Mouse (Mus musculus): Measurements from ENCODE around the gene Mthfr. TPM values are rescaled to one million over a fixed set of nuclear protein-coding genes. Genes with fewer than 3 reads are reported as not detected.

Mthfr gene
- total RNA-seq, 2 experiments from 2014 or later, result 13.1 to 14.7 TPM

- intact Hi-C loops (cut with DNase I), result no loop called here
- DNase-seq, result peak; percentile 45 to 56
These were observed 21.5 kb downstream of the Mthfr start for GRCm38 (mm10) chr4:148060120-148061085.

- no peak for DNase-seq
- intact Hi-C loops (cut with DNase I), result no loop called here
These were observed 22.2 kb downstream of the Mthfr start for GRCm38 (mm10) chr4:148061086-148061480.

GRCm38 (mm10) chr4:148065702-148066400 is 27.0 kb downstream of the Mthfr start:
- DNase-seq, result no peak
- intact Hi-C loops (cut with DNase I), result no loop called here

GRCm38 (mm10) chr4:148066401-148066744 is 27.5 kb downstream of the Mthfr start:
- intact Hi-C loops (cut with DNase I), result no loop called here
- peak; percentile 59 to 63 for DNase-seq

GRCm38 (mm10) chr4:148067346-148067745 is 28.5 kb downstream of the Mthfr start:
- intact Hi-C loops (cut with DNase I), result no loop called here
- no peak for DNase-seq

GRCm38 (mm10) chr4:148069602-148070218 is 30.8 kb downstream of the Mthfr start:
- DNase-seq, result no peak
- intact Hi-C loops (cut with DNase I), result no loop called here

- intact Hi-C loops (cut with DNase I), result no loop called here
- peak in 1 of 2 experiments; percentile 49 for DNase-seq
These were observed 32.6 kb downstream of the Mthfr start for GRCm38 (mm10) chr4:148071508-148071907.

- intact Hi-C loops (cut with DNase I), result no loop called here
- DNase-seq, result no peak
These were observed 35.8 kb downstream of the Mthfr start for GRCm38 (mm10) chr4:148074521-148075189.

- intact Hi-C loops (cut with DNase I), result no loop called here
- DNase-seq, result peak; percentile 77 to 78
These were observed 36.4 kb downstream of the Mthfr start for GRCm38 (mm10) chr4:148075259-148075658.

GRCm38 (mm10) chr4:148075881-148076280 is 37.0 kb downstream of the Mthfr start:
- intact Hi-C loops (cut with DNase I), result no loop called here
- no peak for DNase-seq

GRCm38 (mm10) chr4:148079212-148079611 is 40.3 kb downstream of the Mthfr start:
- no peak for DNase-seq
- intact Hi-C loops (cut with DNase I), result no loop called here

GRCm38 (mm10) chr4:148079944-148080596 is 41.2 kb downstream of the Mthfr start:
- DNase-seq, result no peak
- intact Hi-C loops (cut with DNase I), result no loop called here

- no peak for DNase-seq
- intact Hi-C loops (cut with DNase I), result no loop called here
These were observed 41.7 kb downstream of the Mthfr start for GRCm38 (mm10) chr4:148080597-148080973.

- intact Hi-C loops (cut with DNase I), result no loop called here
- no peak for DNase-seq
These were observed 42.3 kb downstream of the Mthfr start for GRCm38 (mm10) chr4:148081201-148081600.

- intact Hi-C loops (cut with DNase I), result no loop called here
- peak; percentile 69 to 73 for DNase-seq
These were observed 43.6 kb downstream of the Mthfr start for GRCm38 (mm10) chr4:148082257-148083044.

- DNase-seq, result peak in 1 of 2 experiments; percentile 53
These were observed 44.5 kb downstream of the Mthfr start for GRCm38 (mm10) chr4:148083176-148083899.

GRCm38 (mm10) chr4:148084261-148084714 is 45.4 kb downstream of the Mthfr start:
- intact Hi-C loops (cut with DNase I), result no loop called here
- peak; percentile 57 to 63 for DNase-seq

More at GRCm38 (mm10) chr4:148083176-148083899, 44.5 kb downstream of the Mthfr start:
- intact Hi-C loops (cut with DNase I), result no loop called here

GRCm38 (mm10) chr4:148085131-148085906 is 46.4 kb downstream of the Mthfr start:
- intact Hi-C loops (cut with DNase I), result no loop called here
- DNase-seq, result no peak
